Mouse (Mus musculus) heart, postnatal 4 days (tissue): ENCODE measurements around the gene Rsl1d1. TPM values are rescaled to one million over a fixed set of nuclear protein-coding genes. Genes with fewer than 3 reads are reported as not detected.

Experiments
- DNase-seq: peaks from one replicate; pipeline ENCODE4 v3.0.0; 2021
- total RNA-seq, 2 experiments: library from RNA; stranded (reverse); gene quantifications; 2 replicates each; pipeline ENCODE4 v1.2.3; 2021

The Rsl1d1 gene
- total RNA-seq: 10 to 100 TPM; 64.3 to 70.0 TPM

- DNase-seq: peak; percentile 93
Measured at GRCm38 (mm10) chr16:11202571-11203554, at the start of gene Rsl1d1. Rsl1d1 (minus strand) TSS chr16:11203331.

- no peak for DNase-seq
Measured at GRCm38 (mm10) chr16:11247791-11248190, 44.7 kb upstream of the Rsl1d1 start.

DNA sequence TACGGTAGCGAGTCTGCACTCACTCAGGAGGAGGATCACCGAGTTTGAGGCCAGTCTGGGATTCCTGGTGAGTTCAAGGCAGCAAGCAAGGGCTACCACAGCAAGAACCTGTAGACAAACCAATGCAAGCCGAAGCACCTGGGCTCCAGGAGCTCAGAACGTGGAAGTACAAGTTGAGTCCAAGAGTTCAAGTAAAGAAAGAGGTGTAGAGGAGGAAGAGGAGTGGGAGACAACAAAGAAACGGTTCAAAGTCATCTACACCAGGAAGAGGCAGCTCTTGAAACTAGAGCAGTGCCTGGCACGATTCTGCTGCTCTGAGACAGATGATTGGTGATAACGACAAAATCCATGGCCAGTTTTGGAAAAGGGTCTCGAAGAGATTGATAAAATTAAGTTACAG, 42.6 kb upstream of the Rsl1d1 start:
- DNase-seq: no peak

GRCm38 (mm10) chr16:11242401-11242800, 39.3 kb upstream of the Rsl1d1 start:
- DNase-seq: no peak

DNA sequence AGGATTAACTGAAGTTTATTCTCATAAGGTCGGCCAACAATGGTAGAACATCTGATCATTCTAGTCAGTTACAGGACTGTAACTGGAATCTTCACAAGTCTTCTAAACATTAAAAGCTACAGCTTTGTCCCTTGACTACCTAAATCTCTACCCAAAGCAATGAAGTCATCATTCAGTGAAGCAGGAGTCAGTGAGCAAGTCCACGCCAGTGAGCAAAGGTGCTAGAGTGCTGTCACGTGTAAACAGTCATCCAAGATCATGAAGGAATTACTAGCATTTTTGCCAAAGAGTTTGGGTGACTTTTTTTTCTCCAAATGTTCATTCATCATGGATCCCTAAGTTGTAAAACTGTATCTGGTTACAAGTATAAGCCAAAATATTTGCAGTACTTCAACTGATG, 14.7 kb upstream of the Rsl1d1 start:
- no peak for DNase-seq

DNA sequence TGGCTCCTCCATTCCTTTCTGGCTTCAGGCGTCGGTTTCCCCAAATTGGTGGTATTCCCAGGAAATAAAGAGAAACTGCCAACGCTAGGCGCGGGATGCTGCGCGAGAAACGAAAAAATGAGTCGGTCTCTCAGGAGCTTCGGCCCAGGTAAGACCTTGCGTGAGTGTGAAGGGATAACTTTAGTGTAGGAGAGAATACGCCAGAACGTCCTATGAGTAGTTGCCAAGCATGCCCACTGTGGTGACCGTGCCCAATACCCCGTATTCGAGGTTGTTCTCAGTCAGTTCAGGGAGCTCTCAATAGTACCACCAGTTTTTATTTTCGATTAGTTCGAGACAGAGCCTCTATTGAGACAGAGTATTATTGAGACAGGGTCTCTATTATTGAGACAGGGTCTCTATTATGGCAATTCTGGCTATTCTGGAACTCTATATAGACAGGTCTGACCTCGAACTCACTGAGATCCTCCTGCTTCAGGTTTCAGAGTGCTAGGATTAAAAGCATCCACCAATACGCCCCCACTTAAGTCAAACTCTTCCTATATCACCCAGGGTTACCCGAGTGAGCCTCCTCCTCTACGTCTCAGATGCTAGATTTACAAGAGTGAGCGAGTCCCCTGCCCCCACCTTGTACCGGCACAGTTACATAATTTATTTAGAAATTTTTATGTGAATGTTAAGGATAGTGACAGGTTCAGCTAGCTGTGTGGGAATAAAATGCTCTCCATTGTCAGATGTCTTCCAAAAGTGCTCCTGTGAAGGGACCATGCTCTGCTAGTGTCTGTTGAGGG, 664 bp upstream of the Rsl1d1 start:
- no peak for DNase-seq

DNA sequence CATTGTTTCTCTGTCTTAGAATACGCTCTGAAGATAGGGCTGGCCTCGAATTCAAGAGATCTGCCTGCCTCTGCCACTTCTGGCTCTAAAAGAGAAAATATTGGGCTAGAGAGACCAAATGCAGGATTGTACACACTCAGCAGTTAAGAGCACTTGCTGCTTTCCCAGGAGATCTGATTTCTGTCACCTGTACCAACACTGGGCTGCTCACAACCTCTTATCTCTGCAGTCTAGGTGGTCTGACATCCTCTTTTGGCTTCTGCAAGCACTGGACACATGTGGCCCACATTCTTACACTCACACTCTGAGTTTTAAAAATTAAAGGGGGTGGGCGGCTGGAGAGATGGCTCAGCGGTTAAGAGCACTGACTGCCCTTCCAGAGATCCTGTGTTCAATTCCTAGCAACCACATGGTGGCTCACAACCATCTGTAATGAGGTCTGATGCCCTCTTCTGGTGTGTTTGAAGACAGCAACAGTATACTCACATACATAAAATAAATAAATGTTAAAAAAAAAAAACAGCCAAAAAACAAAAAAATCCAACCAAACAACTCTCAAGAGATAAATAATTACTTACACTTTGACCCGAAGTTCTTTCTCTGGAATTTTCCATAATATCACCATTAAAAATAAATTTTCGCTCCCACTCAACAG, 1.3 kb downstream of the Rsl1d1 start:
- no peak for DNase-seq

GRCm38 (mm10) chr16:11200247-11200646, 2.9 kb downstream of the Rsl1d1 start:
- no peak for DNase-seq

DNA sequence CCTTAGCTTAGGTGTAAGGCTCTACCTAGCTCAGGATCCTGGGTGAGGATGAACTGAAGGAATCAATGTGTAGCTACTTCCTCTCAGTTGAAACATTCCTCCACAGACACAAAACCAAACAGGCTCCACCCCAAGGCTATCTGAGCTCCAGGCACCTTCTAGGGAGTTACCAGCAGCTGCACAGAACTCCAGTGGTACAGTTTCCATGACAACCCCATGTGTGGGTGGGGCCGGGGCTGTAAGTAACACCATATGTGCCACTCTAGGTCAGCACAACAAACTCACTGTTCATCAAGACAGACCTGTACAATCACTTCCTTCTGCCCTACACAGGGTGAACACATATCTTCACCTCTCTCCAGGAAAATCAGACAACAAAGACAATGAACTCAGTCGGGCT, 4.7 kb downstream of the Rsl1d1 start:
- no peak for DNase-seq

- no peak for DNase-seq
Measured at GRCm38 (mm10) chr16:11197052-11197451, 6.1 kb downstream of the Rsl1d1 start.

DNA sequence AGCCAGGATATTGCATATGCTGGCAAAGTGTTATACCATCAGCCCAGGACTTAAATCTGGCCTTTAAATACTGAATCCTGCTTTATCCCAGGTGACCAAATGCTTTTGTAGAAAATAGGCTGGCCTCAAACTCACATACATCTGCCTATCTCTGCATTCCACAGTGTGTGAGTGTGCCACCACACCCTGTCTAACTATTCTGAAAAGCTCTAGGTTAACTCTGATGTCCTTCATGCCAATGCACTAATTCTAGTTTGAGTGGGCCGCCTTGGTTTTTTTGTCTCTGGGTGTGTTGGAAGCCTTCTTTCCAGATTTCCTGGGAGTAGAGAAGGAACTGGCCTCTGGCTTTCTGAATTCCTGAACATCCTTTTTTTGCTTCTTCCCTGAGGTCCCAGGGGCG, 9.9 kb downstream of the Rsl1d1 start:
- no peak for DNase-seq

DNA sequence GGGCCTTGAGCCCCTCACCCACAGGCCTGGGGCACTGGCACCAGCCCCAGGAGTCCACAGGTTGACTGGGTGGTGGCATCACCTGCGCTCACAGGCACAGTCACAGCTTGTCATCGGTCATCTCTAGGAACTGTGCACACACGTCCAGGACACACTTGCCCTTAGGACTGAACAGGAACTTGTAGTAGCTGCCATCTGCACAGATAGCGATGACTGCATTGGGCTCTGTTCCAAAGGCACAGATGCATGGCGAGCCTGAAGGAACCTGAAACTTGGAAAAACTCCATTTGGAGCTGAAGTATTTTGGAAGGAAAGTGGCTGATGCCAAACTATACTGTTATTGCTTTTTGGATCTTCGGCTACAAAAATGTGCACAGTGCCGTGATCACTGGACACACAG, 13.0 kb downstream of the Rsl1d1 start:
- no peak for DNase-seq

- no peak for DNase-seq
Measured at GRCm38 (mm10) chr16:11177404-11177803, 25.7 kb downstream of the Rsl1d1 start.

GRCm38 (mm10) chr16:11176884-11177244, 26.3 kb downstream of the Rsl1d1 start:
- DNase-seq: no peak

DNA sequence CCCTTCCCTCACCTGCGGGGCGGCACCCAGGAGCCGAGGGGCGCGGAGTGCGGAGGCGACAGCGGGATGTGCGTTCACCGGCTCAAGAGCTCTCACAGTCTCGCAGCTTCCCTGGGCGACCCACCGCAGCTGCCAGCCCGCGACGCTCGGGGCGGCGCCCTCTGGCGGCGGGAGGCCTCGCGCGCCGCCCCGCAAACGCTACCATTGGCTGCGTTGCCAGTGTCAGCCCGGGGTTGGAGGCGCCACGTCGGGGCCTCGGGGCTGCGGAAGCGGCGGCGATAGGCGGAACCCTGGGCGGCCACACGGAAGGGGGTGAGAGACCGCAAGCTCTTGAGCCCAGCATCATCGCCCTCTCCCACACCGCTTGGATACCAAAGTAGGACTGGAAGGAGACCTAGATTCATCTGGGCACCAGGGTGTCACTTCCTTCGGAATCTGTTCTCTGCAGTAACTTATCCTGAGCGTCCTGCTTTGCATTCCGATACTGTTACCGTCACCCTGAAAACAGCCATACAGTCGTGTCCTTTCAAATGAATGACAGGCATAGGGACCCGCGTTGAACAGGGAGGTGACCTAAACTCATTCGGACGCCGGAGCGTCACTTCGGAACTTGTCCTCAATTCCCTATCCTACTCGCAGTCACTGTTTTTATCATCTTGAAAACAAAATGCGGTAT, 26.8 kb downstream of the Rsl1d1 start, which contains the start of gene Zc3h7a:
TSS of gene Zc3h7a (minus strand) at position 186 of the 676 bp plus-strand sequence.
- DNase-seq: peak; percentile 93

- DNase-seq: peak; percentile 56
Measured at GRCm38 (mm10) chr16:11175489-11176207, 27.5 kb downstream of the Rsl1d1 start.

DNA sequence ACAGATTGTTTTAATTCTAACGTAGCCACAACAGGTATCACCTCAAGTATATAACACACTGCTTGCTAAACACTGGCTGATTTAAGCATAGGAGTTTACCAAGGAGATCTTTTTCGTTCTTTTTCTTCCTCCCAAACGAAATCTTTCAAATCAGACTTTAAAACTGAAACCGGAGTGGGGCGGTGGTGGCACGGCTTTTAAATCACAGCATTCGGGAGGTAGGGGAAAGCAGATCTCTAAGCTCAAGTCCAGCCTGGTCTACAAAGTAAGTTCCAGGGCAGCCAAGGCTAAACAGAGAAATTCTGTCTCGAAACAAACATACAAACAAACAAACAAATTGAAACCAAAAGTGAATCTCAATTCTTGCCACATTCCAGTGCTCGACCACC, 28.0 kb downstream of the Rsl1d1 start:
- DNase-seq: no peak

DNA sequence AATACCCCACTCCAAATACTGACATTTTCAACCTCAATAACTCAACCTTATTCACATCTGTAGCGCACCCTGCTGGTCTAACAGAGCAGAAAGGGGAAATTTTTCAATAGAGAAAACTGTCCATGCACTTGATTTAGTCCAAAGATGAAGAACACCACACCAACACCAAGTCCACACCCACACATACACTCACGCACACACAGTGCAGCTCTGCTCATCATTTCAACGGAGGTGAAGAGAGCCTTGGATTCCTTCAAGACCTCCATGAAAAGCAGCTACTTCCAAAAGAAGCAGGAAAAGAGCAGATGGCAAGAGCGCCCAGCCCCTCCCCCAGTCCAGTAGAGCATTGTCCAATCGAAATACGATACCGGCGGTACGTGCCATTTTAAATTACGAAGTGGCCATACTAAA, 28.5 kb downstream of the Rsl1d1 start:
- peak; percentile 59 for DNase-seq

GRCm38 (mm10) chr16:11171679-11172078, 31.5 kb downstream of the Rsl1d1 start:
- no peak for DNase-seq

- DNase-seq: no peak
Measured at GRCm38 (mm10) chr16:11166431-11166830, 36.7 kb downstream of the Rsl1d1 start.

DNA sequence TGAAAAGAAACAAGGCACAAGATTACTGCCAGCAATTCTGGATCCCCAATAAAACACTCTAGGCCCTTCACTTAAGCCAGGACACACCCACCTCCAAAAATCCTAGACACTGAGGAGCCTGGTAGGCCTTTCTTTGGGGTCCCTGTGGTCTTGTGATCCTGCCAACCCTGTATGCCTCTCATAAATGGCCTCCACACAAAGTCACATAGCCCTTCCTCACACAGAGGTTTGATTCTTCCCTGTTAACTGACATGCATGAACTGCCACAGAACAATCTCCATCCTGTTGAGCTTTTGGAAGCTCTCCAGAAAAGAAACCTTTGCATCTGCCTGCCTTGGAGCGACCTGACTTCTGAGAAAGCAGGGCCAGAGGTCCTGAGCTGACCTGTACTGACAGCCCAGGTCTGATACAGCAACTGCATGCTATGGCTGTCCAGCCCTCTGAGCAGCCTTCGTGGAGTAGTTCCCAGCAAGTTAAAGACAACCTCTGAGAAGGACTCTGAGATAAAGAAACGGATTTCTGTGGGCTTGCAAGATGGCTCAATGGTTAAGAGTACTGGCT, 38.4 kb downstream of the Rsl1d1 start:
- DNase-seq: no peak
